Mouse (Mus musculus) limb, embryonic 15.5 days (tissue): ENCODE measurements around the gene Aldh1a3. TPM values are rescaled to one million over a fixed set of nuclear protein-coding genes. Genes with fewer than 3 reads are reported as not detected.

Experiments used
- microRNA-seq: library from miRNA; unstranded; fragments of <30 nt; microRNA quantifications from one replicate; pipeline ENCODE4, GENCODE M21; 2016
- polyA plus RNA-seq: library from polyadenylated mRNA; unstranded; fragments of >200 nt; fragmentation: Nextera tagmentation; extraction: Ambion mirVana; gene quantifications from 2 replicates; pipeline ENCODE4 v1.2.1, GENCODE M21; 2015

The Aldh1a3 gene
- polyA plus RNA-seq, 1 experiment from 2014 or later = 9.4 TPM

Small RNA genes lying within 50 kb of the gene (microRNA-seq; reads per million reads assigned to microRNA genes)
- gene Mir7057 = not detected

Other genes with a start within 250 kb of the Aldh1a3 start
- gene Gm10974, start 61.6 kb downstream of the Aldh1a3 start, polyA plus RNA-seq = not detected in 2 replicates
- gene Lrrk1, start 39.2 kb downstream of the Aldh1a3 start, polyA plus RNA-seq = 16.2 and 17.5 TPM in 2 replicates